Mouse (Mus musculus) CH12.LX (cell line): ENCODE data around the gene Akr1c19. TPM values are rescaled to one million over a fixed set of nuclear protein-coding genes. Genes with fewer than 3 reads are reported as not detected.

Experiments used
- polyA plus RNA-seq: library from polyadenylated mRNA; unstranded; fragments of >175 nt; gene quantifications from 2 replicates; pipeline ENCODE4 v1.2.1, GENCODE M21; 2012; ENCODE audit warnings: low read depth; ENCODE audit not compliant: insufficient read length
- total RNA-seq, 2 experiments: library from RNA; depleted of rRNA; stranded (reverse); fragments of 300-350 nt in 1 of 2; fragments of >200 nt in 1 of 2; gene quantifications; 2 replicates each; pipeline ENCODE4 v1.2.3; 2012 to 2014

Gene Akr1c19
- total and polyA plus RNA-seq, 3 experiments = not detected

Other genes starting within 250 kb of the Akr1c19 start
- not detected in 2 replicates for gene Akr1c14, start 179.7 kb upstream of the Akr1c19 start, total RNA-seq (2012; rRNA removed)
- not detected in 2 replicates for gene Akr1c14, start 179.7 kb upstream of the Akr1c19 start, total RNA-seq (2014; rRNA removed)
- gene Akr1c14, start 179.7 kb upstream of the Akr1c19 start, polyA plus RNA-seq = not detected in 2 replicates
- gene Akr1c18, start 78.0 kb upstream of the Akr1c19 start, total RNA-seq (2012; rRNA removed) = not detected in 2 replicates
- gene Akr1c18, start 78.0 kb upstream of the Akr1c19 start, total RNA-seq (2014; rRNA removed) = not detected in 2 replicates
- not detected in 2 replicates for gene Akr1c18, start 78.0 kb upstream of the Akr1c19 start, polyA plus RNA-seq
- 39.1 and 42.1 TPM in 2 replicates for gene Akr1c13, start 37.5 kb upstream of the Akr1c19 start, total RNA-seq (2012; rRNA removed)
- gene Akr1c13, start 37.5 kb upstream of the Akr1c19 start, total RNA-seq (2014; rRNA removed) = 76.3 and 80.4 TPM in 2 replicates
- gene Akr1c13, start 37.5 kb upstream of the Akr1c19 start, polyA plus RNA-seq = 36.5 and 51.0 TPM in 2 replicates
- gene Akr1c12, start 50.7 kb downstream of the Akr1c19 start, total RNA-seq (2012; rRNA removed) = 28.1 and 33.3 TPM in 2 replicates
- gene Akr1c12, start 50.7 kb downstream of the Akr1c19 start, total RNA-seq (2014; rRNA removed) = 23.9 and 30.2 TPM in 2 replicates
- 31.3 and 35.2 TPM in 2 replicates for gene Akr1c12, start 50.7 kb downstream of the Akr1c19 start, polyA plus RNA-seq
- not detected in 2 replicates for gene Akr1c6, start 205.6 kb downstream of the Akr1c19 start, total RNA-seq (2012; rRNA removed)
- gene Akr1c6, start 205.6 kb downstream of the Akr1c19 start, total RNA-seq (2014; rRNA removed) = not detected in 2 replicates
- not detected in 2 replicates for gene Akr1c6, start 205.6 kb downstream of the Akr1c19 start, polyA plus RNA-seq